13 mouse cellular contexts compared by ENCODE assay signal in genomic region chr2:152717652-152718051, GRCm38 (mm10). TPM values are rescaled to one million over a fixed set of nuclear protein-coding genes. Genes with fewer than 3 reads are reported as not detected.
DNase-seq lines count a peak whose midpoint lies in the region; ATAC-seq and TF ChIP-seq lines count a peak whose summit lies in the region.
"Had no signal": no experiment of that assay in that cellular context is flagged by ENCODE, and none has a peak within 500 bp of the region (broad histone marks: within the 10 kb centered on the region; RNA-seq: fewer than 3 reads in every experiment).

No protein-coding gene starts in this region.

- peaks cover 24% of the 10 kb centered on the region for H3K4me1 ChIP-seq in forebrain, embryonic 10.5 days
- H3K4me1 ChIP-seq in forebrain, postnatal 0 days (ENCODE audit: insufficient read depth): no peaks in the 10 kb centered on the region
- 0 out of 2 replicates have a peak, but pooled peaks cover 4% of the 10 kb centered on the region for H3K4me1 ChIP-seq in embryonic facial prominence, embryonic 12.5 days
- peaks cover 6% of the 10 kb centered on the region; the same call in 1 of the 2 replicates for H3K4me1 ChIP-seq in hindbrain, embryonic 15.5 days (replicated peaks)
- peaks cover 4% of the 10 kb centered on the region; the same call in 1 of the 2 replicates for H3K4me1 ChIP-seq in midbrain, embryonic 15.5 days

- no peak overlapping the region for H3K4me3 ChIP-seq in forebrain, embryonic 10.5 days
- H3K4me3 ChIP-seq in forebrain, postnatal 0 days (ENCODE audit: low read depth, low read length): no peak overlapping the region
- H3K4me3 ChIP-seq in embryonic facial prominence, embryonic 12.5 days: no peak overlapping the region
- no peak overlapping the region for H3K4me3 ChIP-seq in hindbrain, embryonic 15.5 days
- no peak overlapping the region for H3K4me3 ChIP-seq in midbrain, embryonic 15.5 days
- H3K4me3 ChIP-seq: lung, embryonic 15.5 days had no signal

- peaks cover 4% of the 10 kb centered on the region for H3K27me3 ChIP-seq in forebrain, embryonic 10.5 days (ENCODE audit: poor library complexity, severe bottlenecking)
- H3K27me3 ChIP-seq in forebrain, postnatal 0 days (ENCODE audit: insufficient read depth, low read length): no peaks in the 10 kb centered on the region
- no peaks in the 10 kb centered on the region for H3K27me3 ChIP-seq in embryonic facial prominence, embryonic 12.5 days
- no peaks in the 10 kb centered on the region for H3K27me3 ChIP-seq in hindbrain, embryonic 15.5 days
- H3K27me3 ChIP-seq in midbrain, embryonic 15.5 days (replicated peaks): 0 out of 2 replicates have a peak, but pooled peaks cover 2% of the 10 kb centered on the region
- H3K27me3 ChIP-seq: lung, embryonic 15.5 days had no signal

- peak overlapping the region; percentile 76 for H3K27ac ChIP-seq in forebrain, embryonic 10.5 days
- H3K27ac ChIP-seq in forebrain, postnatal 0 days (ENCODE audit: low read depth, low read length): no peak overlapping the region
- H3K27ac ChIP-seq in embryonic facial prominence, embryonic 12.5 days: peak overlapping the region; percentile 23; the same call in 1 of the 2 replicates
- H3K27ac ChIP-seq in hindbrain, embryonic 15.5 days (replicated peaks): peak overlapping the region; percentile 65
- peak overlapping the region; percentile 47; the same call in 1 of the 2 replicates for H3K27ac ChIP-seq in midbrain, embryonic 15.5 days
- H3K27ac ChIP-seq: lung, embryonic 15.5 days had no signal

- 71% methylated on average over 11 of the region's 11 CpGs for WGBS in forebrain, embryonic 10.5 days
- 41% methylated on average over 11 of the region's 11 CpGs for WGBS in forebrain, postnatal 0 days
- WGBS in embryonic facial prominence, embryonic 12.5 days: 66% methylated on average over 11 of the region's 11 CpGs
- WGBS in hindbrain, embryonic 15.5 days: 30% methylated on average over 11 of the region's 11 CpGs
- 42% methylated on average over 11 of the region's 11 CpGs for WGBS in midbrain, embryonic 15.5 days

- no peak for ATAC-seq in forebrain, postnatal 0 days
- ATAC-seq in embryonic facial prominence, embryonic 12.5 days (ENCODE audit: insufficient number of reproducible peaks, insufficient read depth, low FRiP score, low TSS enrichment): no peak
- no peak for ATAC-seq in hindbrain, embryonic 15.5 days (ENCODE audit: low FRiP score, low read depth)
- no peak for ATAC-seq in midbrain, embryonic 15.5 days (replicated peaks)
- no peak for ATAC-seq in megakaryocyte progenitor cell, adult 5-6 weeks (replicated peaks; ENCODE audit: poor library complexity)
- no peak for ATAC-seq in activated CD4-positive, CD25-positive, alpha-beta regulatory T cell, adult 4 months

- no peak overlapping the region for H3K4me2 ChIP-seq in forebrain, postnatal 0 days (ENCODE audit: low read depth)
- H3K4me2 ChIP-seq in embryonic facial prominence, embryonic 12.5 days (replicated peaks): no peak overlapping the region
- no peak overlapping the region for H3K4me2 ChIP-seq in hindbrain, embryonic 15.5 days
- H3K4me2 ChIP-seq in midbrain, embryonic 15.5 days: no peak overlapping the region
- H3K4me2 ChIP-seq: lung, embryonic 15.5 days had no signal

- no peaks in the 10 kb centered on the region for H3K36me3 ChIP-seq in forebrain, embryonic 10.5 days (replicated peaks)
- no peaks in the 10 kb centered on the region for H3K36me3 ChIP-seq in forebrain, postnatal 0 days (ENCODE audit: insufficient read depth)
- no peaks in the 10 kb centered on the region for H3K36me3 ChIP-seq in embryonic facial prominence, embryonic 12.5 days
- H3K36me3 ChIP-seq in hindbrain, embryonic 15.5 days: no peaks in the 10 kb centered on the region
- no peaks in the 10 kb centered on the region for H3K36me3 ChIP-seq in midbrain, embryonic 15.5 days (replicated peaks)
- H3K36me3 ChIP-seq: lung, embryonic 15.5 days had no signal

- DNase-seq in forebrain, embryonic 10.5 days (ENCODE audit: extremely low spot score, low spot score): no peak
- DNase-seq in forebrain, postnatal 0 days: no peak
- DNase-seq in spleen, postnatal 10 days (ENCODE audit: low spot score in 2 of 2): no peak
- DNase-seq: adrenal gland, postnatal 36 days; gastrocnemius, postnatal 36 days; kidney, postnatal 4 days; liver had no signal

- no peaks in the 10 kb centered on the region for H3K9me3 ChIP-seq in forebrain, embryonic 10.5 days
- H3K9me3 ChIP-seq in forebrain, postnatal 0 days (ENCODE audit: low read length): no peaks in the 10 kb centered on the region
- H3K9me3 ChIP-seq in embryonic facial prominence, embryonic 12.5 days: no peaks in the 10 kb centered on the region
- no peaks in the 10 kb centered on the region for H3K9me3 ChIP-seq in hindbrain, embryonic 15.5 days
- H3K9me3 ChIP-seq in midbrain, embryonic 15.5 days: no peaks in the 10 kb centered on the region
- H3K9me3 ChIP-seq: lung, embryonic 15.5 days had no signal

- no peak overlapping the region for H3K9ac ChIP-seq in forebrain, postnatal 0 days
- no peak overlapping the region for H3K9ac ChIP-seq in embryonic facial prominence, embryonic 12.5 days
- H3K9ac ChIP-seq in hindbrain, embryonic 15.5 days: no peak overlapping the region
- no peak overlapping the region for H3K9ac ChIP-seq in midbrain, embryonic 15.5 days
- H3K9ac ChIP-seq: lung, embryonic 15.5 days had no signal

- TF ChIP-seq CTCF in forebrain, postnatal 0 days (IDR thresholded peaks at IDR 0.05; ENCODE audit: low read depth): no peak

RNA-seq across cellular contexts. Expression of gene Id1, which starts 18.4 kb away (rescaled TPM):
- 57.5 and 61.1 TPM in 2 replicates for polyA plus RNA-seq in forebrain, embryonic 10.5 days (2016; fragmentation: Nextera tagmentation; extraction: Ambion mirVana)
- total RNA-seq in forebrain, postnatal 0 days (2014; rRNA removed): 58.8 and 70.5 TPM in 2 replicates
- 59.8 and 71.3 TPM in 2 replicates for polyA plus RNA-seq in forebrain, postnatal 0 days (2015; fragmentation: Nextera tagmentation; extraction: Ambion mirVana)
- 168 and 170 TPM in 2 replicates for polyA plus RNA-seq in embryonic facial prominence, embryonic 12.5 days (2016; fragmentation: Nextera tagmentation; extraction: Ambion mirVana)
- polyA plus RNA-seq in hindbrain, embryonic 15.5 days (2015; fragmentation: Nextera tagmentation; extraction: Ambion mirVana): 55.3 and 57.5 TPM in 2 replicates
- 30.7 and 33.7 TPM in 2 replicates for polyA plus RNA-seq in midbrain, embryonic 15.5 days (2015; fragmentation: Nextera tagmentation; extraction: Ambion mirVana)
- total RNA-seq in megakaryocyte progenitor cell, adult 5-6 weeks (2015): 8.3 and 11.7 TPM in 2 replicates
- total RNA-seq in megakaryocyte progenitor cell, adult 5-6 weeks (2017): 3.6 and 7.1 TPM in 2 replicates
- under 1 TPM; 0.56 to 0.97 TPM for polyA plus RNA-seq in activated CD4-positive, CD25-positive, alpha-beta regulatory T cell, adult 4 months (2017; shearing (Covaris generic))

RNA-seq across cellular contexts. Expression of gene Mcts2, which starts 30.8 kb away (rescaled TPM):
- polyA plus RNA-seq in forebrain, embryonic 10.5 days (2016; fragmentation: Nextera tagmentation; extraction: Ambion mirVana): 39.1 and 40.3 TPM in 2 replicates
- total RNA-seq in forebrain, postnatal 0 days (2014; rRNA removed): 21.5 and 30.8 TPM in 2 replicates
- 26.6 and 29.9 TPM in 2 replicates for polyA plus RNA-seq in forebrain, postnatal 0 days (2015; fragmentation: Nextera tagmentation; extraction: Ambion mirVana)
- polyA plus RNA-seq in embryonic facial prominence, embryonic 12.5 days (2016; fragmentation: Nextera tagmentation; extraction: Ambion mirVana): 36.4 and 38.9 TPM in 2 replicates
- polyA plus RNA-seq in hindbrain, embryonic 15.5 days (2015; fragmentation: Nextera tagmentation; extraction: Ambion mirVana): 32.6 and 37.3 TPM in 2 replicates
- 33.7 and 34.3 TPM in 2 replicates for polyA plus RNA-seq in midbrain, embryonic 15.5 days (2015; fragmentation: Nextera tagmentation; extraction: Ambion mirVana)
- total RNA-seq in megakaryocyte progenitor cell, adult 5-6 weeks (2015): 8.7 and 12.3 TPM in 2 replicates
- total RNA-seq in megakaryocyte progenitor cell, adult 5-6 weeks (2017): 6.1 and 11.0 TPM in 2 replicates
- polyA plus RNA-seq in activated CD4-positive, CD25-positive, alpha-beta regulatory T cell, adult 4 months (2017; shearing (Covaris generic)): 1 to 10 TPM; 2.1 to 2.5 TPM

RNA-seq across cellular contexts. Expression of gene Cox4i2, which starts 36.3 kb away (rescaled TPM):
- 3.0 and 4.2 TPM in 2 replicates for polyA plus RNA-seq in forebrain, embryonic 10.5 days (2016; fragmentation: Nextera tagmentation; extraction: Ambion mirVana)
- total RNA-seq in forebrain, postnatal 0 days (2014; rRNA removed): 4.3 TPM in 2 replicates
- polyA plus RNA-seq in forebrain, postnatal 0 days (2015; fragmentation: Nextera tagmentation; extraction: Ambion mirVana): 4.4 and 5.4 TPM in 2 replicates
- polyA plus RNA-seq in embryonic facial prominence, embryonic 12.5 days (2016; fragmentation: Nextera tagmentation; extraction: Ambion mirVana): 14.3 and 14.5 TPM in 2 replicates
- 6.3 TPM in 2 replicates for polyA plus RNA-seq in hindbrain, embryonic 15.5 days (2015; fragmentation: Nextera tagmentation; extraction: Ambion mirVana)
- polyA plus RNA-seq in midbrain, embryonic 15.5 days (2015; fragmentation: Nextera tagmentation; extraction: Ambion mirVana): 5.2 and 6.4 TPM in 2 replicates
- 1.4 and 1.5 TPM in 2 replicates for total RNA-seq in megakaryocyte progenitor cell, adult 5-6 weeks (2015)
- total RNA-seq in megakaryocyte progenitor cell, adult 5-6 weeks (2017): 1.8 TPM in 1 of 2 replicates, not detected in the other
- not detected for polyA plus RNA-seq in activated CD4-positive, CD25-positive, alpha-beta regulatory T cell, adult 4 months (2017; shearing (Covaris generic))

RNA-seq across cellular contexts. Expression of gene H13, which starts 48.4 kb away (rescaled TPM):
- polyA plus RNA-seq in forebrain, embryonic 10.5 days (2016; fragmentation: Nextera tagmentation; extraction: Ambion mirVana): 90.7 and 93.2 TPM in 2 replicates
- 121 and 177 TPM in 2 replicates for total RNA-seq in forebrain, postnatal 0 days (2014; rRNA removed)
- polyA plus RNA-seq in forebrain, postnatal 0 days (2015; fragmentation: Nextera tagmentation; extraction: Ambion mirVana): 165 and 166 TPM in 2 replicates
- polyA plus RNA-seq in embryonic facial prominence, embryonic 12.5 days (2016; fragmentation: Nextera tagmentation; extraction: Ambion mirVana): 129 and 131 TPM in 2 replicates
- polyA plus RNA-seq in hindbrain, embryonic 15.5 days (2015; fragmentation: Nextera tagmentation; extraction: Ambion mirVana): 166 and 177 TPM in 2 replicates
- polyA plus RNA-seq in midbrain, embryonic 15.5 days (2015; fragmentation: Nextera tagmentation; extraction: Ambion mirVana): 178 and 186 TPM in 2 replicates
- total RNA-seq in megakaryocyte progenitor cell, adult 5-6 weeks (2015): 169 and 177 TPM in 2 replicates
- 126 and 128 TPM in 2 replicates for total RNA-seq in megakaryocyte progenitor cell, adult 5-6 weeks (2017)
- 10 to 100 TPM; 72.7 to 82.3 TPM for polyA plus RNA-seq in activated CD4-positive, CD25-positive, alpha-beta regulatory T cell, adult 4 months (2017; shearing (Covaris generic))

Comparison
In these comparisons a context has a peak if more than half of its experiments do, and no peak if none do; other contexts are left out.
1. RNA of gene Id1, which starts 18.4 kb away (polyA plus RNA-seq): 168 to 170 TPM in embryonic facial prominence, embryonic 12.5 days, 57.5 to 61.1 TPM in forebrain, embryonic 10.5 days, 59.8 to 71.3 TPM in forebrain, postnatal 0 days, 55.3 to 57.5 TPM in hindbrain, embryonic 15.5 days and 30.7 to 33.7 TPM in midbrain, embryonic 15.5 days; 0.56 to 0.97 TPM in activated CD4-positive, CD25-positive, alpha-beta regulatory T cell, adult 4 months; every median in the first group is over 10 times any median in the second.